Mouse (Mus musculus): ENCODE results near the gene Dph3.

The Dph3 gene

DNA sequence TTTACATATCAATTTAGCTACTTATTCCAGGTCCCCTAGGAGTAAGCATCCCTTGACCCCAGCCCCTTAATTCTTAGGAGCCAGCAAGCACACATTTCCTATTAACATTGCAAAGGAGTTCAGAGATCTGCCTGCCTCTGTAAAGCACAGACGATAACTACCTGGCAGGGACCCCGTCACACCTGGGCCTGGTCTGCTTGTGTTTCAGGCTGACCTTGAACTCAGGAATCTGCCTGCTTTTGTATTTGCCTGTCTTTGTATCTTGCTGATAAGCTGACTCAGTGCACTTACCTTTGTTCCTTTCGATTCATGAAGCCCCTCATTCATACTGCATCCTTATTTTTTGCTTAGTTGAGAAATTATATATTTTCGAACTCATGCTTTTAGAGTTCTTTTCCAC lies 21.4 kb upstream of the Dph3 start:
- H3K36me3 ChIP-seq (ENCODE audit: insufficient read depth, low read length), result peaks cover 26% of the 10 kb centered on the region
- H3K4me1 ChIP-seq (replicated peaks; ENCODE audit: low read depth, low read length), result peaks cover 81% of the 10 kb centered on the region
- TF ChIP-seq NANOG (IDR thresholded peaks at IDR 0.05; ENCODE audit: borderline replicate concordance, low read length) (no peak; the same call in 1 of the 2 replicates), POU5F1 (IDR thresholded peaks at IDR 0.05; ENCODE audit: borderline replicate concordance, low read length) (no peak), CTCF (conservative IDR thresholded peaks at IDR 0.05; ENCODE audit: low read length) (no peak)
- no peaks in the 10 kb centered on the region for H3K9me3 ChIP-seq (ENCODE audit: low read length)
- no peak overlapping the region for H3K4me3 ChIP-seq (replicated peaks; ENCODE audit: low read length)
- H3K27me3 ChIP-seq (ENCODE audit: insufficient read depth, low read length), result no peaks in the 10 kb centered on the region

DNA sequence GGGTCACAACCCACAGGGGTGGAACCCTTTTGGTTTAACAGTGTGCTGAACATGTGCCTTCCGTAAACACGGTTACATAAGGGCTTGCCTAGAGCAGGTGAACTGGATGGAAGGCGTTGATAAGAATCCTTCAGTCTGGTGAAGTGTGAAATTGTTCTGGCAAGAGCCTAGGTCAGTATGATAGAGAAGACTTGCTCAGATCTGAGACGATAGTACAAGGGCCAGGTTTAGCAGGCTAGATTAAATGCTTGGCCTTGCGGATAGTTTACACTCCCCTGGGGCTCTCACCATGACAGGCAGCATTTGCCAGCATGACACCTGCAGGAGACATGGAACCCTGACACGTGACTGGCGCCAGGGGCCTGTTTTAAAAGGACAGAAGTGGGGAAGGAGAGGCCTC lies 20.1 kb upstream of the Dph3 start:
- no peaks in the 10 kb centered on the region for H3K9me3 ChIP-seq (ENCODE audit: low read length)
- H3K36me3 ChIP-seq (ENCODE audit: insufficient read depth, low read length), result peaks cover 35% of the 10 kb centered on the region
- H3K27me3 ChIP-seq (ENCODE audit: insufficient read depth, low read length), result no peaks in the 10 kb centered on the region
- H3K4me1 ChIP-seq (replicated peaks; ENCODE audit: low read depth, low read length), result peaks cover 74% of the 10 kb centered on the region
- no peak overlapping the region for H3K4me3 ChIP-seq (replicated peaks; ENCODE audit: low read length)
- TF ChIP-seq NANOG (IDR thresholded peaks at IDR 0.05; ENCODE audit: borderline replicate concordance, low read length), result no peak
- no peak for TF ChIP-seq POU5F1 (IDR thresholded peaks at IDR 0.05; ENCODE audit: borderline replicate concordance, low read length)
- TF ChIP-seq CTCF (conservative IDR thresholded peaks at IDR 0.05; ENCODE audit: low read length), result no peak

- Histone ChIP-seq H3K9me3 (ENCODE audit: low read length) (no peaks in the 10 kb centered on the region), H3K4me3 (replicated peaks; ENCODE audit: low read length) (no peak overlapping the region), H3K4me1 (replicated peaks; ENCODE audit: low read depth, low read length) (peaks cover 67% of the 10 kb centered on the region), H3K36me3 (ENCODE audit: insufficient read depth, low read length) (peaks cover 56% of the 10 kb centered on the region), H3K27me3 (ENCODE audit: insufficient read depth, low read length) (no peaks in the 10 kb centered on the region)
- TF ChIP-seq NANOG (IDR thresholded peaks at IDR 0.05; ENCODE audit: borderline replicate concordance, low read length) (no peak), POU5F1 (IDR thresholded peaks at IDR 0.05; ENCODE audit: borderline replicate concordance, low read length) (no peak), CTCF (conservative IDR thresholded peaks at IDR 0.05; ENCODE audit: low read length) (no peak)
Measured at GRCm38 (mm10) chr14:32103556-32103955, 18.0 kb upstream of the Dph3 start.

DNA sequence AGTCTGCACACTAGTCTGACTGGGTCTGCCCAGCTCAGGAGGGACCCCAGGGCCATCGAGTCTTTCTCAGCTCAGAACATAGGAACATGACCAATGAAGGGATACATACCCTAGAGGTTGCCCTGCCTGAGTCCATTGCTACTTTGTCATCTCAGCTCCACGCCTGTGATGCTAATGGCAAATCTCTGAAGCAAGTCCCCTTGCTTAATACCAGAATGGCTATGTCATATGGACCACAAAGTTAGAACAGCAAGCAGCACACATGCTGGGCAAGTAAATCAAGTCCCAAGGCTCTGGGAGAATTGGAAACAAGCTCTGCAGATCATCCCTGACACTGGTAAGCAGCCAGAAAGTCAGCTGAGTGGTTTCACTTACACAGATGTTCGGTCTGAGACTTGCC lies 13.4 kb upstream of the Dph3 start:
- peaks cover 21% of the 10 kb centered on the region for H3K4me1 ChIP-seq (replicated peaks; ENCODE audit: low read depth, low read length)
- H3K27me3 ChIP-seq (ENCODE audit: insufficient read depth, low read length), result no peaks in the 10 kb centered on the region
- TF ChIP-seq CTCF (conservative IDR thresholded peaks at IDR 0.05; ENCODE audit: low read length), result no peak
- TF ChIP-seq POU5F1 (IDR thresholded peaks at IDR 0.05; ENCODE audit: borderline replicate concordance, low read length), result no peak
- TF ChIP-seq NANOG (IDR thresholded peaks at IDR 0.05; ENCODE audit: borderline replicate concordance, low read length), result no peak
- H3K36me3 ChIP-seq (ENCODE audit: insufficient read depth, low read length), result peaks cover 95% of the 10 kb centered on the region
- H3K4me3 ChIP-seq (replicated peaks; ENCODE audit: low read length), result no peak overlapping the region
- no peaks in the 10 kb centered on the region for H3K9me3 ChIP-seq (ENCODE audit: low read length)

GRCm38 (mm10) chr14:32097691-32098090 lies 12.2 kb upstream of the Dph3 start:
- Histone ChIP-seq H3K36me3 (ENCODE audit: insufficient read depth, low read length) (peaks cover 97% of the 10 kb centered on the region), H3K4me1 (replicated peaks; ENCODE audit: low read depth, low read length) (peaks cover 9% of the 10 kb centered on the region), H3K9me3 (ENCODE audit: low read length) (no peaks in the 10 kb centered on the region), H3K4me3 (replicated peaks; ENCODE audit: low read length) (no peak overlapping the region), H3K27me3 (ENCODE audit: insufficient read depth, low read length) (no peaks in the 10 kb centered on the region)
- TF ChIP-seq NANOG (IDR thresholded peaks at IDR 0.05; ENCODE audit: borderline replicate concordance, low read length) (no peak), POU5F1 (IDR thresholded peaks at IDR 0.05; ENCODE audit: borderline replicate concordance, low read length) (no peak), CTCF (conservative IDR thresholded peaks at IDR 0.05; ENCODE audit: low read length) (no peak)

DNA sequence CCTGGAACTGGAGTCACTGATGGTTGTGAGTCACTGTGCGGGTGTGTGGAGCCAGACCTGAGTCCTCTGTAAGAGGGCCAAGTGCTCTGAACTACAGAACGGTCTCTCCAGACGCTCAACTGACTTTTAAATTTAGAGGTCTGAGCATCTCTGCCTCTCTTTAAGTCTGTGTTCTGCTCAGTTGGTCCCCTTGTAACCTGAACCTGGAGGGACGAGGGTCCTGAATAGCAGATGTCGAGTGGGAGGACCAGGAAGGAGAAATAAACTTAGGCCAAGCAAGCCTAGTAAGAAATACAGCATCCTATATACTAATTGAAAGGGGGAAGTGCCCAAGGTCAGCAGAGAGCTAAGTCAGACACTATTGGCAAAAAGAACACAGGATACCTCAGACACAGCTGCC lies 11.2 kb upstream of the Dph3 start:
- Histone ChIP-seq H3K4me1 (replicated peaks; ENCODE audit: low read depth, low read length) (peaks cover under 1% of the 10 kb centered on the region), H3K4me3 (replicated peaks; ENCODE audit: low read length) (no peak overlapping the region), H3K27me3 (ENCODE audit: insufficient read depth, low read length) (no peaks in the 10 kb centered on the region), H3K9me3 (ENCODE audit: low read length) (no peaks in the 10 kb centered on the region), H3K36me3 (ENCODE audit: insufficient read depth, low read length) (peaks cover 97% of the 10 kb centered on the region)
- TF ChIP-seq NANOG (IDR thresholded peaks at IDR 0.05; ENCODE audit: borderline replicate concordance, low read length), result no peak
- TF ChIP-seq CTCF (conservative IDR thresholded peaks at IDR 0.05; ENCODE audit: low read length), result no peak
- no peak for TF ChIP-seq POU5F1 (IDR thresholded peaks at IDR 0.05; ENCODE audit: borderline replicate concordance, low read length)

DNA sequence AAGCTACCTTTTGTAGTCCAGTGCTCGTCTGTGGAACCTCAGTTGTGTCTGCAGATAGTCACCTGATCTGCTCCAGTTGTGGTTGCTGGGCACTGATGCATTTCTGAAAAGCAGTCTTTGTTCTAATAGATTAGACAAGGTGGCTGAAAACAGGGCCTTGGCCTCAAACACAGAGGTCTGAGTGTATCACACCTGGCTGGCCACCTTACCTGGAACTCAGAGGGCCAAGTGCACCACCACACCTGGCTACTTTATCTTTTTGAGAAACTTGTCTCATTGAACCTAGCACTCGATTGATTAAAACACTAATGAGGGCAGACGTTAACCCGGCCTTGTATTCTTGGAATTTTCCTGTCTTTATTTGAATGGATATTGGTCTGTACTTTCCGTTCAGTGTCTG lies 10.1 kb upstream of the Dph3 start:
- Histone ChIP-seq H3K4me1 (replicated peaks; ENCODE audit: low read depth, low read length) (peaks cover 11% of the 10 kb centered on the region), H3K9me3 (ENCODE audit: low read length) (no peaks in the 10 kb centered on the region)
- TF ChIP-seq POU5F1 (IDR thresholded peaks at IDR 0.05; ENCODE audit: borderline replicate concordance, low read length), result no peak
- TF ChIP-seq NANOG (IDR thresholded peaks at IDR 0.05; ENCODE audit: borderline replicate concordance, low read length), result no peak
- TF ChIP-seq CTCF (conservative IDR thresholded peaks at IDR 0.05; ENCODE audit: low read length), result no peak

DNA sequence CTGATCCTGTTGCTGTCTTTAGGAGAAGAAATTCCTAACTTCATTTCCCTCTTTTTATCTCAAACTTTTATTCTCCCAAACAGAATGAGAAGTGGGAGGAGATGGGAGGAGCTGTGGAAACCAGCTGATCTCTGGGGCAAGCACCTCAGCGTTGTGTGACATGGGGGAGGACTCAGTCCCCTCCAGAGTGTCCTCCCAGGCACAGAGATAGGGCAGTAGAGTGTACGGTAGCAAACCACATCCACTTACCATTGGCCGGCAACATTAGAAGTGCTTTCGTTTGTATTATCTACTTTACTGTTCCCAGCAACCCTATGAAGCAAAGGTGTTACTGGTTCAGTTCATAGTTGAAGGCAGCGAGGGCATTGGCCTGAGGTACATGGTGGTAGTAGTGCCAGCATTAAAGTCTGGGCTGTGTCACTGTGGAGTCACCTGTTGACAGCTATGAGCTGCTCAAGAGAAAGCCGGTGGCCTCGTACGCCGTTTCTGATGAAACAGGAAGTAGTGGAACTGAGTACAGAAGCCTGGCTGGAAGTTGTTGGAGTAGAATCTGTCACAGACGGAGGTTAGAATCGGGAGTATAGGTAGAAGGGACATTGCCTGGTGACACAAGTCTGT lies 8.1 kb upstream of the Dph3 start:
- Histone ChIP-seq H3K4me3 (replicated peaks; ENCODE audit: low read length) (no peak overlapping the region), H3K4me1 (replicated peaks; ENCODE audit: low read depth, low read length) (peaks cover 29% of the 10 kb centered on the region), H3K9me3 (ENCODE audit: low read length) (no peaks in the 10 kb centered on the region), H3K27me3 (ENCODE audit: insufficient read depth, low read length) (no peaks in the 10 kb centered on the region), H3K36me3 (ENCODE audit: insufficient read depth, low read length) (peaks cover 97% of the 10 kb centered on the region)
- TF ChIP-seq NANOG (IDR thresholded peaks at IDR 0.05; ENCODE audit: borderline replicate concordance, low read length), result no peak

More for the DNA sequence above, 10.1 kb upstream of the Dph3 start:
- Histone ChIP-seq H3K36me3 (ENCODE audit: insufficient read depth, low read length) (peaks cover 100% of the 10 kb centered on the region), H3K27me3 (ENCODE audit: insufficient read depth, low read length) (no peaks in the 10 kb centered on the region), H3K4me3 (replicated peaks; ENCODE audit: low read length) (no peak overlapping the region)

DNA sequence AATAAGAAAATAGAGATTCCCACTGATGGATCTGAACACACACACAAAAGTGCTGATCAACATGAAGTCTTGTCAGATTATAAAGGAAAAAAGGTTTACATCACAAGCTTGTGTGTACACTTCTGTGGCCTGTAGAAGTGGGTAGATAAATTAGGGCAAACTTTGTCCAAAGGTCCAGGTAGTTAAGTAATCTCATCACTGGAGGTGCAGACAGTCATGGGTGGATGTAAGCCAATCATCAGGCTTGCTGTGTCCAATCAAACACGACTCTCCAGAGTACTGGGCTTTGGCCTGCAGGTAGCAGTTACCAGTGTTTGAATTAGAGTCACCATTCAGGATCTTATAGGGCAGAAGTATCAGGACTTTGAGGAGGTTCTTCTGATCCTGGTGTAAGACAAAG lies 7.5 kb upstream of the Dph3 start:
- H3K9me3 ChIP-seq (ENCODE audit: low read length), result no peaks in the 10 kb centered on the region
- no peak overlapping the region for H3K4me3 ChIP-seq (replicated peaks; ENCODE audit: low read length)
- H3K27me3 ChIP-seq (ENCODE audit: insufficient read depth, low read length), result no peaks in the 10 kb centered on the region
- TF ChIP-seq CTCF (conservative IDR thresholded peaks at IDR 0.05; ENCODE audit: low read length), result no peak
- no peak for TF ChIP-seq POU5F1 (IDR thresholded peaks at IDR 0.05; ENCODE audit: borderline replicate concordance, low read length)
- TF ChIP-seq NANOG (IDR thresholded peaks at IDR 0.05; ENCODE audit: borderline replicate concordance, low read length), result no peak
- H3K36me3 ChIP-seq (ENCODE audit: insufficient read depth, low read length), result peaks cover 94% of the 10 kb centered on the region
- H3K4me1 ChIP-seq (replicated peaks; ENCODE audit: low read depth, low read length), result peaks cover 33% of the 10 kb centered on the region

Data from E14TG2a.4 (cell line).